Comparison of ENCODE assay signal across 8 mouse cellular contexts in genomic region chr12:88360441-88361119, GRCm38 (mm10). TPM values are rescaled to one million over a fixed set of nuclear protein-coding genes. Genes with fewer than 3 reads are reported as not detected.
A peak's percentile ranks its signal among the peaks of the same experiment; 100 is the strongest.
DNase-seq lines count a peak whose midpoint lies in the region; ATAC-seq and TF ChIP-seq lines count a peak whose summit lies in the region.

Gene Adck1, plus strand, starts transcription at chr12:88360554.

- peaks cover 9% of the 10 kb centered on the region for H3K4me1 ChIP-seq in embryonic facial prominence, embryonic 13.5 days
- H3K4me1 ChIP-seq in heart, adult 2 months (ENCODE audit: control insufficient read depth, insufficient read depth, low read length): no peaks in the 10 kb centered on the region
- H3K4me1 ChIP-seq in limb, embryonic 13.5 days: 0 out of 2 replicates have a peak, but pooled peaks cover 5% of the 10 kb centered on the region
- 0 out of 2 replicates have a peak, but pooled peaks cover 3% of the 10 kb centered on the region for H3K4me1 ChIP-seq in midbrain, embryonic 16.5 days (ENCODE audit: control insufficient read depth, insufficient read depth, low read length)

- H3K27ac ChIP-seq in embryonic facial prominence, embryonic 13.5 days: peak within 1 kb of the TSS; percentile 51
- H3K27ac ChIP-seq in heart, adult 2 months: peak within 1 kb of the TSS; percentile 91
- peak within 1 kb of the TSS; percentile 52; the same call in 1 of the 2 replicates for H3K27ac ChIP-seq in limb, embryonic 13.5 days
- H3K27ac ChIP-seq in midbrain, embryonic 16.5 days (ENCODE audit: low read length): peak within 1 kb of the TSS; percentile 66

- WGBS in embryonic facial prominence, embryonic 13.5 days: under 1% methylated on average over 38 of the region's 38 CpGs
- under 1% methylated on average over 38 of the region's 38 CpGs for WGBS in heart, adult 2 months
- WGBS in limb, embryonic 13.5 days: under 1% methylated on average over 38 of the region's 38 CpGs
- under 1% methylated on average over 38 of the region's 38 CpGs for WGBS in midbrain, embryonic 16.5 days

- TF ChIP-seq POLR2A in heart, adult 2 months (IDR thresholded peaks at IDR 0.05; ENCODE audit: insufficient read depth, low read depth, low read length): peak; percentile 62

- peak; percentile 90 for DNase-seq in 3134 (ENCODE audit: extremely low read depth, insufficient read length, low spot score)
- DNase-seq in adrenal gland, postnatal 36 days: peak; percentile 91 to 94
- peak; percentile 91 to 92 for DNase-seq in heart, adult 2 months
- peak; percentile 87 to 93 for DNase-seq in kidney, adult 8-10 months
- peak; percentile 62 to 87 for DNase-seq in spleen, postnatal 10 days (ENCODE audit: low spot score in 2 of 2)

- H3K79me2 ChIP-seq in heart, adult 2 months (replicated peaks; ENCODE audit: control insufficient read depth, insufficient read depth, low read length): no peaks in the 10 kb centered on the region

- H3K9ac ChIP-seq in embryonic facial prominence, embryonic 13.5 days: peak within 1 kb of the TSS; percentile 76
- peak within 1 kb of the TSS; percentile 85 for H3K9ac ChIP-seq in heart, adult 2 months (ENCODE audit: low read depth, low read length)
- H3K9ac ChIP-seq in limb, embryonic 13.5 days: peak within 1 kb of the TSS; percentile 85
- peak within 1 kb of the TSS; percentile 68 for H3K9ac ChIP-seq in midbrain, embryonic 16.5 days (ENCODE audit: low read depth, low read length)

- peak within 1 kb of the TSS; percentile 64 for H3K4me3 ChIP-seq in embryonic facial prominence, embryonic 13.5 days
- peak within 1 kb of the TSS; percentile 93 for H3K4me3 ChIP-seq in heart, adult 2 months
- peak within 1 kb of the TSS; percentile 74 for H3K4me3 ChIP-seq in limb, embryonic 13.5 days
- peak within 1 kb of the TSS; percentile 53 for H3K4me3 ChIP-seq in midbrain, embryonic 16.5 days (ENCODE audit: low read depth, low read length)

- intact Hi-C loops in heart, adult 2 months (cut with DNase I): no loop called here

- H3K4me2 ChIP-seq in embryonic facial prominence, embryonic 13.5 days: peak within 1 kb of the TSS; percentile 72
- H3K4me2 ChIP-seq in limb, embryonic 13.5 days (replicated peaks): peak within 1 kb of the TSS; percentile 81
- H3K4me2 ChIP-seq in midbrain, embryonic 16.5 days (ENCODE audit: low read length): peak within 1 kb of the TSS; percentile 56

- 0 out of 2 replicates have a peak, but pooled peaks have one; percentile 10 for TF ChIP-seq EP300 in heart, adult 2 months (IDR thresholded peaks at IDR 0.05; ENCODE audit: insufficient read depth, low read depth, low read length)

- H3K9me3 ChIP-seq in embryonic facial prominence, embryonic 13.5 days: no peaks in the 10 kb centered on the region
- H3K9me3 ChIP-seq in limb, embryonic 13.5 days: no peaks in the 10 kb centered on the region
- no peaks in the 10 kb centered on the region for H3K9me3 ChIP-seq in midbrain, embryonic 16.5 days (replicated peaks; ENCODE audit: control insufficient read depth, low read length, poor library complexity, severe bottlenecking)

- TF ChIP-seq CTCF in heart, adult 2 months (IDR thresholded peaks at IDR 0.05): 0 out of 2 replicates have a peak, but pooled peaks have one; percentile 5

- no peaks in the 10 kb centered on the region for H3K36me3 ChIP-seq in embryonic facial prominence, embryonic 13.5 days
- no peaks in the 10 kb centered on the region for H3K36me3 ChIP-seq in heart, adult 2 months (ENCODE audit: control insufficient read depth, insufficient read depth, low read length)
- H3K36me3 ChIP-seq in limb, embryonic 13.5 days: no peaks in the 10 kb centered on the region
- no peaks in the 10 kb centered on the region for H3K36me3 ChIP-seq in midbrain, embryonic 16.5 days (ENCODE audit: control insufficient read depth, insufficient read depth, low read length)

- H3K27me3 ChIP-seq in embryonic facial prominence, embryonic 13.5 days: no peaks in the 10 kb centered on the region
- H3K27me3 ChIP-seq in heart, adult 2 months (ENCODE audit: control insufficient read depth, insufficient read depth, low read length): no peaks in the 10 kb centered on the region
- no peaks in the 10 kb centered on the region for H3K27me3 ChIP-seq in limb, embryonic 13.5 days
- no peaks in the 10 kb centered on the region for H3K27me3 ChIP-seq in midbrain, embryonic 16.5 days (ENCODE audit: control insufficient read depth, insufficient read depth, low read depth, low read length)

- ATAC-seq in embryonic facial prominence, embryonic 13.5 days (ENCODE audit: insufficient number of reproducible peaks, insufficient read depth, low FRiP score, low TSS enrichment, low read depth): peak; percentile 86
- peak; percentile 97 for ATAC-seq in limb, embryonic 13.5 days (ENCODE audit: low FRiP score, low read depth)
- ATAC-seq in midbrain, embryonic 16.5 days: peak; percentile 98

RNA-seq across cellular contexts. Expression of gene Adck1, which starts in this region (rescaled TPM):
- 10 to 100 TPM; 17.8 to 24.6 TPM for total RNA-seq in adrenal gland, postnatal 36 days (2021)
- polyA plus RNA-seq in embryonic facial prominence, embryonic 13.5 days (2015; fragmentation: Nextera tagmentation; extraction: Ambion mirVana): 23.2 and 23.3 TPM in 2 replicates
- total RNA-seq in heart, adult 2 months (2021): 10 to 100 TPM; 25.0 to 26.3 TPM
- polyA plus RNA-seq in heart, adult 2 months (2012; rRNA removed): 37.4 and 48.7 TPM in 2 replicates
- 22.4 and 23.3 TPM in 2 replicates for polyA plus RNA-seq in limb, embryonic 13.5 days (2015; fragmentation: Nextera tagmentation; extraction: Ambion mirVana)
- polyA plus RNA-seq in midbrain, embryonic 16.5 days (2015; fragmentation: Nextera tagmentation; extraction: Ambion mirVana): 42.7 and 48.6 TPM in 2 replicates

Comparison
In these comparisons a context has a peak if more than half of its experiments do, and no peak if none do; other contexts are left out.
1. Peak in every context shown above with its lines: DNase-seq, ATAC-seq, H3K4me3 ChIP-seq and H3K27ac ChIP-seq.